Mouse (Mus musculus) stomach, adult 2 months (tissue): ENCODE data around the gene Tespa1. TPM values are rescaled to one million over a fixed set of nuclear protein-coding genes. Genes with fewer than 3 reads are reported as not detected.

ENCODE experiments used
- polyA plus RNA-seq: library from polyadenylated mRNA; depleted of rRNA; stranded (reverse); fragments of >200 nt; gene quantifications from 2 replicates; pipeline ENCODE4 v1.2.3, GENCODE M21; 2012; rRNA removed

The Tespa1 gene
- polyA plus RNA-seq: 0.08 TPM in 1 of 2 replicates, not detected in the other

DNA sequence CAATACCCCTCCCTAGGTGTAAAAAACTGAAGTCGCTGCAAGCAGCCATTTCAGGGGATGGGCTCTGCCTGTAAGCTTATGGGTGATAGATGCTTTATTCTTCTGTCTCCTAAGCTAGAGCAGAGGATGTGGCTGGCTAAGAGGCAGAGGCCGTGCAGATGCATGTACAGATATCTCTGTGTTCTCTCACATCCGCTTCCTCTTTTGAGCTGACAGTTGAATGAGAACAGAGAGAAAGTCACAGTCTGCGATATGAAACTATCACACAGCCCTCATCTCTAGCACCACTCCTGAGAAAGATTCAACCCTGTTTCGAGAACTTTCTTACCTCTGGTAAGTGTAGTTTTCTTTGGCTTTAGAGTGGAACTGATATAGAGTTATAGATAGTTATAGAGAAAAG lies at the start of gene Tespa1:
Gene Tespa1 (plus strand): TSS at position 234 of the 400 bp plus-strand sequence.

DNA sequence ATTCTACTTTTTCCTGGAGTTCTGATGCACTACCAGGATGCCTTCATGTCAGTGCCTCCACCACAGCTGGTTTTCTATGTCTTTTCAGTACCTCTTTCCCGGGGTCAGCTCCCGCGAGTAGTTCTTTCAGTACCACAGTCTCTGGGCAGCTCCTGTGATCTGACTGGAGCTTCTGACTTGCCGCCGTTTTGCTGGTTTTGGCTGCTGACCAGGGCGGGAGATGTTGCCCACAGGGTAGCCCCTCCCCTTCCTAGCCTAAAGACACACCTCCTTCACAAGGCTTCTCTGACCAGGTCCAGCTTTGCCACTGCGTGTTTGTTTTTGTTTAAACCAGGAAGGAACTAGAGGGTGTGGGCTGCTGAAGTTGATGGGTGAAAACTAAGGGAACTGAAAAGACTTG lies 42.6 kb upstream of the Tespa1 start, which contains the start of gene Neurod4:
Gene Neurod4 (minus strand): TSS at position 175 of the 400 bp plus-strand sequence.

DNA sequence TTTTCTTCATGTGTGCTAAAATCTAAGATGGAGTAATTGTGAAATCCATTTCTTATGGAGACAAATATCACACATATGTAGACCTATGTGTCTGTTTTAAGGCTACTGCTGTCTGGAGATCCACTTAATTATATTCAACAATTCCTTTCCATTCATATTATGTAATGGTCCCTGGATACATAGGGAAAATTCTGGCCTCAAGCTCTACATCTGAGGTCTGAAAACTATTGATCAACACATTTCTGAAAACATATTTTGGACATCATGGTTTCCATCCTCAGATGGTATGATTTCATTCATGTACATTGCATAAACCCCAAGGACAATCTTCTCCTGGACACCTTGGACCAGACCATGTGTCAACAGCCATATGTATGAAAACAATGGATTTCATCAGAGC lies 71.6 kb downstream of the Tespa1 start, which contains the start of gene Vmn2r84:
Gene Vmn2r84 (minus strand): TSS at position 101 of the 400 bp plus-strand sequence.

Other genes with a start within 250 kb of the Tespa1 start
- not detected in 2 replicates for gene Olfr823, start 207.5 kb upstream of the Tespa1 start, polyA plus RNA-seq
- gene Olfr824, start 192.9 kb upstream of the Tespa1 start, polyA plus RNA-seq: not detected in 2 replicates
- gene Olfr825, start 156.1 kb upstream of the Tespa1 start, polyA plus RNA-seq: not detected in 2 replicates
- gene Olfr826, start 138.7 kb upstream of the Tespa1 start, polyA plus RNA-seq: not detected in 2 replicates
- gene Olfr827, start 108.5 kb upstream of the Tespa1 start, polyA plus RNA-seq: not detected in 2 replicates
- gene Neurod4, start 42.6 kb upstream of the Tespa1 start, polyA plus RNA-seq: not detected in 2 replicates
- not detected in 2 replicates for gene Vmn2r84, start 71.5 kb downstream of the Tespa1 start, polyA plus RNA-seq
- gene Vmn2r85, start 106.8 kb downstream of the Tespa1 start, polyA plus RNA-seq: not detected in 2 replicates
- gene Vmn2r86, start 133.2 kb downstream of the Tespa1 start, polyA plus RNA-seq: not detected in 2 replicates
- not detected in 2 replicates for gene Vmn2r87, start 174.5 kb downstream of the Tespa1 start, polyA plus RNA-seq